Mouse (Mus musculus) liver, adult 2 months (tissue): ENCODE data around the gene Clec2g.

Experiments
- CTCF ChIP-seq: fragments of 200-500 bp; IDR thresholded peaks from 2 replicates; pipeline ENCODE4 v1.5.1; 2011; ENCODE audit warnings: low read depth, low read length, control low read depth
- POLR2A ChIP-seq: fragments of 200-500 bp; IDR thresholded peaks from 2 replicates; pipeline ENCODE4 v1.6.1; 2011; ENCODE audit warnings: low read length, control low read depth; ENCODE audit not compliant: insufficient read depth; ENCODE audit errors: extremely low read depth

GRCm38 (mm10) chr6:128961110-128961509, 26.9 kb downstream of the Clec2g start:
- TF ChIP-seq POLR2A: no peak
- no peak for TF ChIP-seq CTCF
